Mouse (Mus musculus) T-helper 17 cell (primary cell): ENCODE data around the gene Mturn.

Source experiments
- in situ Hi-C, 2 experiments: fragments of 300-600 bp; cut with MboI, MseI; formaldehyde crosslinking; loops; 1 replicate in 1 of 2; 2 replicates in 1 of 2; pipeline ENCODE4 v1.15.1; 2025; ENCODE audit warnings: high pct_unique_total_duplicates in 2 of 2

Gene Mturn

GRCm38 (mm10) chr6:54680891-54681745 is at the start of gene Mturn:
Gene Mturn (plus strand): TSS chr6:54681624.
- in situ Hi-C loops, result loop anchor here in 1 of 2 experiments (5.0 to 10.0 kb wide), 2 partner anchors 86 to 301 kb away; partner anchors contain the start of genes Fkbp14 and Plekha8

GRCm38 (mm10) chr6:54639877-54640276 is 41.5 kb upstream of the Mturn start:
- in situ Hi-C loops, result no loop called here

- in situ Hi-C loops, result no loop called here
These were observed 39.5 kb upstream of the Mturn start for GRCm38 (mm10) chr6:54641953-54642352.

- in situ Hi-C loops, result no loop called here
These were observed 38.2 kb upstream of the Mturn start for GRCm38 (mm10) chr6:54643181-54643580.

GRCm38 (mm10) chr6:54655471-54656095 is 25.8 kb upstream of the Mturn start:
- in situ Hi-C loops, result no loop called here

- in situ Hi-C loops, result no loop called here
These were observed 23.6 kb upstream of the Mturn start for GRCm38 (mm10) chr6:54657861-54658260.

GRCm38 (mm10) chr6:54669868-54670267 is 11.6 kb upstream of the Mturn start:
- in situ Hi-C loops, result no loop called here

- in situ Hi-C loops, result no loop called here
These were observed 8.5 kb upstream of the Mturn start for GRCm38 (mm10) chr6:54672901-54673300.

- in situ Hi-C loops, result loop anchor here in 1 of 2 experiments (5.0 to 10.0 kb wide), 2 partner anchors 85 to 303 kb away; partner anchors contain the start of genes Fkbp14 and Plekha8
These were observed 1.7 kb upstream of the Mturn start for GRCm38 (mm10) chr6:54679686-54680085.

- in situ Hi-C loops, result loop anchor here in 1 of 2 experiments (5.0 to 10.0 kb wide), 2 partner anchors 87 to 300 kb away; partner anchors contain the start of genes Fkbp14 and Plekha8
These were observed 463 bp downstream of the Mturn start for GRCm38 (mm10) chr6:54681746-54682428.

- in situ Hi-C loops, result loop anchor here in 1 of 2 experiments (5.0 to 10.0 kb wide), 2 partner anchors 89 to 298 kb away; partner anchors contain the start of genes Fkbp14 and Plekha8
These were observed 2.7 kb downstream of the Mturn start for GRCm38 (mm10) chr6:54684085-54684484.

GRCm38 (mm10) chr6:54685103-54685502 is 3.7 kb downstream of the Mturn start:
- in situ Hi-C loops, result loop anchor here in 1 of 2 experiments (10.0 kb wide), 1 partner anchor 90 kb away; the partner anchor contains the start of genes Fkbp14 and Plekha8

GRCm38 (mm10) chr6:54685716-54686395 is 4.4 kb downstream of the Mturn start:
- in situ Hi-C loops, result loop anchor here in 1 of 2 experiments (10.0 kb wide), 1 partner anchor 91 kb away; the partner anchor contains the start of genes Fkbp14 and Plekha8

- in situ Hi-C loops, result loop anchor here in 1 of 2 experiments (10.0 kb wide), 1 partner anchor 92 kb away; the partner anchor contains the start of genes Fkbp14 and Plekha8
These were observed 5.7 kb downstream of the Mturn start for GRCm38 (mm10) chr6:54686946-54687737.

GRCm38 (mm10) chr6:54688467-54689323 is 7.3 kb downstream of the Mturn start:
- in situ Hi-C loops, result loop anchor here in 1 of 2 experiments (10.0 kb wide), 1 partner anchor 94 kb away; the partner anchor contains the start of genes Fkbp14 and Plekha8

GRCm38 (mm10) chr6:54689686-54690085 is 8.3 kb downstream of the Mturn start:
- in situ Hi-C loops, result loop anchor here in 1 of 2 experiments (10.0 kb wide), 1 partner anchor 95 kb away; the partner anchor contains the start of genes Fkbp14 and Plekha8

- in situ Hi-C loops, result no loop called here
These were observed 9.4 kb downstream of the Mturn start for GRCm38 (mm10) chr6:54690838-54691237.

- in situ Hi-C loops, result no loop called here
These were observed 10.1 kb downstream of the Mturn start for GRCm38 (mm10) chr6:54691368-54692116.
